11 mouse cellular contexts compared by ENCODE assay signal in the genomic region with DNA sequence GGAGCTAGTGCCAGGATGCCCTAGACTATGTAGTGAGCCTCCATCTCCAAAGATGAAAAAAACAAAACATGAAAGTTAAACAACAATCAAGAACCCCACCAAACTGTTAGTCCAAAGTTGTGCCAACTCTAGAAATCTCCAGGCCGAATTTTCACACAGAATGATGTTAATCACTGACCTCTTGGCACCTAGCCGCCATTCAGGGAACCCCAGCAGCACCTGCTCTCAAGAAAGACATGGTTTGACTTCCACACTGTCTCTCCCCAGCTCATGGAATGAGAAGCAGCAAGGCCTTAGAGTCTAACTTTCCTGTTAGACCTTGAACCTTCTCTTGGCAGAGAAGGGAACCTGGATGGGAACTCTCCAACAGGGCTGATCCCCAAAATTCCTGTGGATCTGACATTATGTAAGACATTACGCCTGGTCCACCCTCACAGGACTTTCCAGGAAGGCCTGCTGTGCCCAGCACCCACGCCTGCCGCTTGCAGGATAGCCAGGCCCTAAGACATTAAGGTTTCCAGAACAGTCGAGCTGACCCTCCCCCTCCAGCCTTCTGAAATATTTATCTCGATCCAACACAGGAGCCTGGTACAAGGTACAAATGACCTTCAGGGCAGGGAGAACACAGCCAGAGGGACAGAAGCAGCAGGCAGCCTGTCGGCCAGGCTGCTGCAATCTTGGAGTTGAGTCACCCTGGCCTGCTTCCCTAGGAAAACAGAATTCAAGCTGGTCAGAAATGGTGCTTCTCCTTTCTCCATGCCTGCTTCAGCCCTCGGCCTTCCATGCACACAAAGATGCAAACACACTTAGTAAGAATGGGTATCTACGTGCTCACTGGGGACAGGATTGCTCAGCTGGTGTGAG. TPM values are rescaled to one million over a fixed set of nuclear protein-coding genes. Genes with fewer than 3 reads are reported as not detected.
DNase-seq lines count a peak whose midpoint lies in the region; ATAC-seq lines count a peak whose summit lies in the region.
"Had no signal": no experiment of that assay in that cellular context is flagged by ENCODE, and none has a peak within 500 bp of the region (broad histone marks: within the 10 kb centered on the region; RNA-seq: fewer than 3 reads in every experiment).

No protein-coding gene starts in this region.

- H3K36me3 ChIP-seq in heart, embryonic 14.5 days (ENCODE audit: control insufficient read depth, insufficient read depth, low read length) = no peaks in the 10 kb centered on the region
- H3K36me3 ChIP-seq in forebrain, embryonic 11.5 days (ENCODE audit: control insufficient read depth, insufficient read depth, low read length) = no peaks in the 10 kb centered on the region

- DNase-seq in gastrocnemius, adult 18-20 months (ENCODE audit: low spot score) = peak; percentile 40
- DNase-seq in gastrocnemius, postnatal 10 days = no peak
- peak; percentile 71 to 74 for DNase-seq in adrenal gland, postnatal 36 days
- peak; percentile 83 to 89 for DNase-seq in kidney, postnatal 36 days
- no peak for DNase-seq in left cerebral cortex, postnatal 4 days
- DNase-seq in forebrain, embryonic 11.5 days (ENCODE audit: low spot score) = no peak
- DNase-seq: thymus, postnatal 36 days had no signal

- H3K9ac ChIP-seq in heart, embryonic 14.5 days (ENCODE audit: low read length) = peak overlapping the region; percentile 45; the same call in 1 of the 2 replicates
- no peak overlapping the region for H3K9ac ChIP-seq in forebrain, embryonic 11.5 days (ENCODE audit: low read length)
- H3K9ac ChIP-seq: forebrain, embryonic 13.5 days had no signal

- H3K27me3 ChIP-seq in heart, embryonic 14.5 days (ENCODE audit: control insufficient read depth, insufficient read depth, low read length) = no peaks in the 10 kb centered on the region
- no peaks in the 10 kb centered on the region for H3K27me3 ChIP-seq in forebrain, embryonic 11.5 days (ENCODE audit: control insufficient read depth, insufficient read depth, low read length)
- H3K27me3 ChIP-seq: forebrain, embryonic 13.5 days had no signal

- peaks cover 11 to 12% of the 10 kb centered on the region in 2 experiments for H3K4me1 ChIP-seq in heart, embryonic 14.5 days (ENCODE audit: control insufficient read depth in 2 of 2, insufficient read depth in 2 of 2, low read length in 2 of 2)
- no peaks in the 10 kb centered on the region for H3K4me1 ChIP-seq in forebrain, embryonic 11.5 days (replicated peaks; ENCODE audit: control insufficient read depth, insufficient read depth, low read length)
- H3K4me1 ChIP-seq: forebrain, embryonic 13.5 days had no signal

- 36% methylated on average over 10 of the region's 10 CpGs for WGBS in heart, embryonic 14.5 days
- WGBS in forebrain, embryonic 11.5 days = 76% methylated on average over 10 of the region's 10 CpGs

- ATAC-seq in heart, embryonic 14.5 days (ENCODE audit: insufficient number of reproducible peaks, insufficient read depth, low FRiP score, low read depth) = peak; percentile 59; the same call in 1 of the 2 replicates
- no peak for ATAC-seq in forebrain, embryonic 11.5 days (replicated peaks; ENCODE audit: low FRiP score)
- ATAC-seq in inflammation-experienced regulatory T-cells, adult 6 months = no peak
- ATAC-seq: forebrain, embryonic 13.5 days had no signal

- peak overlapping the region; percentile 82 to 90 for H3K27ac ChIP-seq in heart, embryonic 14.5 days (replicated peaks in 1 of 2; ENCODE audit: control insufficient read depth in 1 of 2, insufficient read depth in 1 of 2, low read depth in 2 of 2, low read length in 2 of 2)
- H3K27ac ChIP-seq in forebrain, embryonic 11.5 days (ENCODE audit: low read depth, low read length) = no peak overlapping the region
- H3K27ac ChIP-seq: forebrain, embryonic 13.5 days had no signal

- H3K4me3 ChIP-seq in heart, embryonic 14.5 days (ENCODE audit: control insufficient read depth in 1 of 2, insufficient read depth in 1 of 2, low read depth in 1 of 2, low read length in 2 of 2) = no peak overlapping the region
- H3K4me3 ChIP-seq in forebrain, embryonic 11.5 days (ENCODE audit: low read depth, low read length) = no peak overlapping the region
- H3K4me3 ChIP-seq: forebrain, embryonic 13.5 days; myocyte had no signal

- intact Hi-C loops in left cerebral cortex, postnatal 4 days (cut with DNase I) = no loop called here

- H3K9me3 ChIP-seq in heart, embryonic 14.5 days (ENCODE audit: control insufficient read depth, low read length) = no peaks in the 10 kb centered on the region
- H3K9me3 ChIP-seq in forebrain, embryonic 11.5 days (ENCODE audit: control insufficient read depth, low read length) = no peaks in the 10 kb centered on the region
- H3K9me3 ChIP-seq: forebrain, embryonic 13.5 days had no signal

- H3K4me2 ChIP-seq in heart, embryonic 14.5 days (ENCODE audit: low read length) = no peak overlapping the region; the same call in 1 of the 2 replicates
- H3K4me2 ChIP-seq in forebrain, embryonic 11.5 days (ENCODE audit: low read depth, low read length, severe bottlenecking) = no peak overlapping the region
- H3K4me2 ChIP-seq: forebrain, embryonic 13.5 days had no signal

RNA-seq across cellular contexts. Expression of gene Fbxl14, which starts 12.3 kb away (rescaled TPM):
- 10 to 100 TPM; 10.4 to 11.5 TPM for total RNA-seq in gastrocnemius, adult 18-20 months (2021)
- 10 to 100 TPM; 12.5 to 14.1 TPM for total RNA-seq in gastrocnemius, postnatal 10 days (2021)
- 10 to 100 TPM; 31.9 to 36.0 TPM for total RNA-seq in adrenal gland, postnatal 36 days (2021)
- 3.0 and 4.4 TPM in 2 replicates for polyA plus RNA-seq in heart, embryonic 14.5 days (2014; fragmentation: Nextera tagmentation; extraction: Ambion mirVana)
- 10 to 100 TPM; 28.0 to 28.5 TPM for total RNA-seq in left cerebral cortex, postnatal 4 days (2021)
- polyA plus RNA-seq in forebrain, embryonic 11.5 days (2014; fragmentation: Nextera tagmentation; extraction: Ambion mirVana) = 5.6 and 6.3 TPM in 2 replicates
- polyA plus RNA-seq in inflammation-experienced regulatory T-cells, adult 6 months (2017; shearing (Covaris generic)) = 10 to 100 TPM; 13.8 to 15.1 (median 14.3) TPM

RNA-seq across cellular contexts. Expression of gene Adipor2, which starts 49.6 kb away (rescaled TPM):
- total RNA-seq in gastrocnemius, adult 18-20 months (2021) = 10 to 100 TPM; 89.2 to 93.1 TPM
- 10 to 100 TPM; 55.7 to 56.2 TPM for total RNA-seq in gastrocnemius, postnatal 10 days (2021)
- total RNA-seq in adrenal gland, postnatal 36 days (2021) = 100 to 1,000 TPM; 200 to 209 TPM
- polyA plus RNA-seq in heart, embryonic 14.5 days (2014; fragmentation: Nextera tagmentation; extraction: Ambion mirVana) = 21.8 and 27.1 TPM in 2 replicates
- total RNA-seq in left cerebral cortex, postnatal 4 days (2021) = 10 to 100 TPM; 39.5 to 40.2 TPM
- 19.9 and 20.6 TPM in 2 replicates for polyA plus RNA-seq in forebrain, embryonic 11.5 days (2014; fragmentation: Nextera tagmentation; extraction: Ambion mirVana)
- polyA plus RNA-seq in inflammation-experienced regulatory T-cells, adult 6 months (2017; shearing (Covaris generic)) = 1 to 10 TPM; 9.3 to 9.7 (median 9.4) TPM

Comparison
In these comparisons a context has a peak if more than half of its experiments do, and no peak if none do; other contexts are left out.
1. DNase-seq: peak in gastrocnemius, adult 18-20 months (single experiment), adrenal gland, postnatal 36 days (2 of 2) and kidney, postnatal 36 days (2 of 2); none in gastrocnemius, postnatal 10 days (single experiment), left cerebral cortex, postnatal 4 days (single experiment) and forebrain, embryonic 11.5 days (single experiment).